Mouse (Mus musculus): Measurements from ENCODE around the gene Gpbp1. TPM values are rescaled to one million over a fixed set of nuclear protein-coding genes. Genes with fewer than 3 reads are reported as not detected.

Gene Gpbp1
- polyA plus RNA-seq, 1 experiment = 3.9 TPM

GRCm38 (mm10) chr13:111406859-111407389 lies 83.0 kb downstream of the Gpbp1 start:
- TF ChIP-seq CTCF (IDR thresholded peaks at IDR 0.05; ENCODE audit: insufficient read depth, low read length) (no peak), POLR2A (IDR thresholded peaks at IDR 0.05; ENCODE audit: borderline replicate concordance, extremely low read depth, low read depth, low read length) (no peak)
- WGBS = 42% methylated on average over 9 of the region's 9 CpGs
- Histone ChIP-seq H3K4me3 (replicated peaks; ENCODE audit: extremely low read depth, low read depth, low read length) (no peak overlapping the region), H3K4me1 (ENCODE audit: control insufficient read depth, insufficient read depth, low read length) (no peaks in the 10 kb centered on the region)
- no peak for DNase-seq

DNA sequence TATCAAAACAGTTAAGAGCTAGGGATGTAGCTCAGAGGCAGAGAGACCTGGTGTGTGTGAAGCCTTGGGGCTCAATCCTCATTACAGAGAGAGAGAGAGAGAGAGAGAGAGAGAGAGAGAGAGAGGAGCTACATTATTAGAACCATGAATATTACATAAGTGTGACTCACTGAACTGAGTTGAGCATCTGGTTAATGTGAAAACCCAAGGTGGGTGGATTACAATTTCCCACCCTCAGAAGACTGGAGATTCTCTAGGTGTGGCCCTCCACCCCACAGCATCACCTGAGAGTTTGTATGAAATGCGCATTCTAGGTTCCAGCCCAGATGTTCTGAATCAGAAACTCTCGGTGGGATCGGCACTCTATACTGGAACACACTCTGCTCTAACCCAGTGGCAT lies 84.0 kb downstream of the Gpbp1 start:
- H3K4me1 ChIP-seq (ENCODE audit: control insufficient read depth, insufficient read depth, low read length) = no peaks in the 10 kb centered on the region
- no peak for DNase-seq
- no peak overlapping the region for H3K4me3 ChIP-seq (replicated peaks; ENCODE audit: extremely low read depth, low read depth, low read length)
- TF ChIP-seq CTCF (IDR thresholded peaks at IDR 0.05; ENCODE audit: insufficient read depth, low read length) = no peak
- no peak for TF ChIP-seq POLR2A (IDR thresholded peaks at IDR 0.05; ENCODE audit: borderline replicate concordance, extremely low read depth, low read depth, low read length)
- WGBS = 92% methylated on average over 3 of the region's 3 CpGs

- Histone ChIP-seq H3K4me1 (ENCODE audit: control insufficient read depth, insufficient read depth, low read length) (0 out of 2 replicates have a peak, but pooled peaks cover 2% of the 10 kb centered on the region), H3K4me3 (replicated peaks; ENCODE audit: extremely low read depth, low read depth, low read length) (no peak overlapping the region)
- WGBS = 20% methylated on average over 5 of the region's 5 CpGs
- TF ChIP-seq POLR2A (IDR thresholded peaks at IDR 0.05; ENCODE audit: borderline replicate concordance, extremely low read depth, low read depth, low read length) = no peak
- no peak for TF ChIP-seq CTCF (IDR thresholded peaks at IDR 0.05; ENCODE audit: insufficient read depth, low read length)
- DNase-seq = peak; percentile 8
These were observed 92.2 kb downstream of the Gpbp1 start for GRCm38 (mm10) chr13:111397600-111398151.

- TF ChIP-seq CTCF (IDR thresholded peaks at IDR 0.05; ENCODE audit: insufficient read depth, low read length) = no peak
- TF ChIP-seq POLR2A (IDR thresholded peaks at IDR 0.05; ENCODE audit: borderline replicate concordance, extremely low read depth, low read depth, low read length) = no peak
- Histone ChIP-seq H3K4me1 (ENCODE audit: control insufficient read depth, insufficient read depth, low read length) (0 out of 2 replicates have a peak, but pooled peaks cover 2% of the 10 kb centered on the region), H3K4me3 (replicated peaks; ENCODE audit: extremely low read depth, low read depth, low read length) (no peak overlapping the region)
- DNase-seq = no peak
- WGBS = 17% methylated on average over 7 of the region's 7 CpGs
These were observed 92.8 kb downstream of the Gpbp1 start for GRCm38 (mm10) chr13:111397061-111397460.

- 95% methylated on average over 7 of the region's 7 CpGs for WGBS
These were observed 94.4 kb downstream of the Gpbp1 start for GRCm38 (mm10) chr13:111395528-111395927.

DNA sequence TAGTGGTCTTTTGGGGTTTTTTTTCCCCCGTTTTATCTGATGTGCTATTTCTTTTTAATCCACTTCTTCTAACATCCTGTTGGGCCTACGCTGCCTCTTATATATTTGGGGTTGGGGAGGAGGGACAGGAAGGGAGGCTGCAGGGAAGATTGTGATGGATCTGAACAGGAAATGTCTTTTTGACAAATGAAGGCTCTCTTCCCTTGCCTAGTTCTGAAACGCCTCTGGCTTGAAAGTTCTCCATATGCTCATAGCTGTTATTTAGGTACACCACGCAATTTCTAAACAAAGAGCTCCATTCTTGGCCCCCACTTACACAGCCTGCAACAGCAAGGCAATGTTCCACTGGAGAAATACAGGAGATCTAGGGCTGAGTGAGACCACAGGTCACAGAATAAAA lies 95.0 kb downstream of the Gpbp1 start:
- 53% methylated on average over 4 of the region's 4 CpGs for WGBS
- TF ChIP-seq CTCF (IDR thresholded peaks at IDR 0.05; ENCODE audit: insufficient read depth, low read length) = no peak
- no peak for TF ChIP-seq POLR2A (IDR thresholded peaks at IDR 0.05; ENCODE audit: borderline replicate concordance, extremely low read depth, low read depth, low read length)
- no peak for DNase-seq
- Histone ChIP-seq H3K4me3 (replicated peaks; ENCODE audit: extremely low read depth, low read depth, low read length) (no peak overlapping the region), H3K4me1 (ENCODE audit: control insufficient read depth, insufficient read depth, low read length) (0 out of 2 replicates have a peak, but pooled peaks cover 2% of the 10 kb centered on the region)

More at GRCm38 (mm10) chr13:111395528-111395927, 94.4 kb downstream of the Gpbp1 start:
- Histone ChIP-seq H3K4me3 (replicated peaks; ENCODE audit: extremely low read depth, low read depth, low read length) (no peak overlapping the region), H3K4me1 (ENCODE audit: control insufficient read depth, insufficient read depth, low read length) (0 out of 2 replicates have a peak, but pooled peaks cover 2% of the 10 kb centered on the region)
- DNase-seq = no peak
- no peak for TF ChIP-seq CTCF (IDR thresholded peaks at IDR 0.05; ENCODE audit: insufficient read depth, low read length)
- TF ChIP-seq POLR2A (IDR thresholded peaks at IDR 0.05; ENCODE audit: borderline replicate concordance, extremely low read depth, low read depth, low read length) = no peak

GRCm38 (mm10) chr13:111394341-111394740 lies 95.6 kb downstream of the Gpbp1 start:
- 0 out of 2 replicates have a peak, but pooled peaks cover 2% of the 10 kb centered on the region for H3K4me1 ChIP-seq (ENCODE audit: control insufficient read depth, insufficient read depth, low read length)
- no peak for DNase-seq
- TF ChIP-seq CTCF (IDR thresholded peaks at IDR 0.05; ENCODE audit: insufficient read depth, low read length) (no peak), POLR2A (IDR thresholded peaks at IDR 0.05; ENCODE audit: borderline replicate concordance, extremely low read depth, low read depth, low read length) (no peak)
- 85% methylated on average over 8 of the region's 8 CpGs for WGBS
- no peak overlapping the region for H3K4me3 ChIP-seq (replicated peaks; ENCODE audit: extremely low read depth, low read depth, low read length)

GRCm38 (mm10) chr13:111393426-111393825 lies 96.5 kb downstream of the Gpbp1 start:
- Histone ChIP-seq H3K4me3 (replicated peaks; ENCODE audit: extremely low read depth, low read depth, low read length) (no peak overlapping the region), H3K4me1 (ENCODE audit: control insufficient read depth, insufficient read depth, low read length) (0 out of 2 replicates have a peak, but pooled peaks cover 2% of the 10 kb centered on the region)
- TF ChIP-seq POLR2A (IDR thresholded peaks at IDR 0.05; ENCODE audit: borderline replicate concordance, extremely low read depth, low read depth, low read length) = no peak
- TF ChIP-seq CTCF (IDR thresholded peaks at IDR 0.05; ENCODE audit: insufficient read depth, low read length) = no peak
- 93% methylated on average over 6 of the region's 6 CpGs for WGBS
- DNase-seq = no peak

DNA sequence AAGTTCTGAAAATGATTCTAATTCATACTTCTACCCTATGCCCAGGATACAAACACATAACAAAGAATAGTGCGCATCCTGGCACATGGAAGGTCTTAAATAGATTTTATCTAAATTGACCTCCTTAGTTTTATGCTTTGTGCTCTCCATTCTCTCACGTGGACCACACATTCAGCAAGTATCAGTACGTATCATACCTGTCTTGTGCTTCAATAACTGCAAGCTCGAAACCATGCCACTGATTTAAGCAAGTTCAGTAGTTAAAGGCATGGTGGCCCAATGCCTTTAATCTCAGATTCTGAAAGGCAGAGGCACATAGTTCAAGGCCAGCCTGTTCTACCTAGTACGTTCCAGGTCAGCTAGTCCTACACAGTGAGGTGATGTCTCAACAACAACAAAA lies 98.5 kb downstream of the Gpbp1 start:
- DNase-seq = no peak
- Histone ChIP-seq H3K4me1 (ENCODE audit: control insufficient read depth, insufficient read depth, low read length) (no peaks in the 10 kb centered on the region), H3K4me3 (replicated peaks; ENCODE audit: extremely low read depth, low read depth, low read length) (no peak overlapping the region)
- no peak for TF ChIP-seq CTCF (IDR thresholded peaks at IDR 0.05; ENCODE audit: insufficient read depth, low read length)
- no peak for TF ChIP-seq POLR2A (IDR thresholded peaks at IDR 0.05; ENCODE audit: borderline replicate concordance, extremely low read depth, low read depth, low read length)
- WGBS = 89% methylated on average over 5 of the region's 5 CpGs

DNA sequence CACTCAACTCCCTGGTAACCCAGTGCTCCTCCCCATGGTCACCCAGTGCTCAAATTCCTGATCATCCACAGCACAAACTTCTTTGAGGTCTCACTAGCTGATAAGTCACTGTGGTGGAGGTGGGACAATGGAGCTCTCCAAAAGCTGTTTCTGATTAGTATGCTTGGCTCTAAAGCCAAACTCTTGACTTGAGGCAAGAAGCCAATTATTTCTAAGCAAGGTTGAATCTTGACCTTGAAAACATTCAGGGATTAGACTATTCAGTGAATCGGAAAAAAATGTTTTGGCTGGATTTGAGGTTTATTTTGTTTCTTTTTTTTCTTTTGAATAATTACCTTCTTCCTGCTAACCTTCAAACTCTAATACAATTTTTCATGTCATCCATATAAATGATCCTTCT lies 98.9 kb downstream of the Gpbp1 start:
- no peak for DNase-seq
- 50% methylated on average over 1 of the region's 1 CpGs for WGBS
- Histone ChIP-seq H3K4me1 (ENCODE audit: control insufficient read depth, insufficient read depth, low read length) (no peaks in the 10 kb centered on the region), H3K4me3 (replicated peaks; ENCODE audit: extremely low read depth, low read depth, low read length) (no peak overlapping the region)
- TF ChIP-seq CTCF (IDR thresholded peaks at IDR 0.05; ENCODE audit: insufficient read depth, low read length) (no peak), POLR2A (IDR thresholded peaks at IDR 0.05; ENCODE audit: borderline replicate concordance, extremely low read depth, low read depth, low read length) (no peak)

All from lung, adult 2 months (tissue).